11 mouse cellular contexts compared by ENCODE assay signal in the genomic region with DNA sequence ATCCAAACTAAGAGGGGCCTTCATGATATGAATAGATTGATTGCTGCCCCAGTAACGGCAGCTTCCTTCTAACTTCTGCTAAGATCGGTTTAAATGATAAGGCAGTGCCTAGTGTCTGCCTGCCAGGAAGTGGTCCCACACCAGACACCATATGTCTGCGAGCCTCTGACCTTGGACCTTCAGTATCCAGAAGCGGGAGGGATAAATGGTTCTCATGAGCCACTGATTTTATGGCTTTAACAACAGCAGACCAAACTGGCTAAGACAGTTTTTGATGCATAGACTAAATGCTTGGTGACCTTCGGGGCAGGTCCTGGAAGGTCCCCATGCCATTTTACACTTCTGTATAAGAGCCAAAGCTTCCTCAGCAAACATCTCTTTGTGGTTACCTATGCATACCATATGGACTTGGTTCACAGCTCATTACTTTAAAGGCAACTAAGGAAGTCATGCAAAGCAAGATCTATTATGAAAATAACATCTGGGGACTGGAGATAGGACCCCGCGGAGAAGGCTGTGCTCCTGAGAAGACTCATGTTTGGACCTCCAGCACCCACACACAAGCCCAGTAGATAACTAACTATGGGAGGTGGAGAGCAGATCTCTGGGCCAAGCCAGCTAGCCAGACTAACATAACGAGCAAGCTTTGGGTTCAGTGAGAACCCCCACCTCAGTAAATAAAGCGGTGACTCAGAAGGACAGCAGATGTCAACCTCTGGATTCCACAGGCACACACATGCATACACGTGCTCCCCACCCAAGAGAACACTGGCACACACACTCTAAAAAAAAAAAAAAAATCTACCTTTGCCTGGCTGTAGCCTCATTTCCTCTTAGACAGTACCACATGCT. TPM values are rescaled to one million over a fixed set of nuclear protein-coding genes. Genes with fewer than 3 reads are reported as not detected.
DNase-seq lines count a peak whose midpoint lies in the region; ATAC-seq and TF ChIP-seq lines count a peak whose summit lies in the region.
"Had no signal": no experiment of that assay in that cellular context is flagged by ENCODE, and none has a peak within 500 bp of the region (broad histone marks: within the 10 kb centered on the region; RNA-seq: fewer than 3 reads in every experiment).

No protein-coding gene starts in this region.

- peaks cover 13% of the 10 kb centered on the region for H3K4me1 ChIP-seq in hindbrain, embryonic 13.5 days (replicated peaks)
- H3K4me1 ChIP-seq in hindbrain, postnatal 0 days (ENCODE audit: insufficient read depth, low read length), result no peaks in the 10 kb centered on the region
- H3K4me1 ChIP-seq in intestine, embryonic 16.5 days (ENCODE audit: control insufficient read depth, insufficient read depth, low read length), result peaks cover 17% of the 10 kb centered on the region
- peaks cover 41% of the 10 kb centered on the region for H3K4me1 ChIP-seq in heart, embryonic 12.5 days (replicated peaks)

- H3K4me3 ChIP-seq in hindbrain, embryonic 13.5 days, result no peak overlapping the region
- no peak overlapping the region for H3K4me3 ChIP-seq in hindbrain, postnatal 0 days (ENCODE audit: low read length)
- no peak overlapping the region for H3K4me3 ChIP-seq in intestine, embryonic 16.5 days (ENCODE audit: low read length)
- no peak overlapping the region for H3K4me3 ChIP-seq in heart, embryonic 12.5 days
- H3K4me3 ChIP-seq: neural tube, embryonic 12.5 days had no signal

- no peaks in the 10 kb centered on the region for H3K9me3 ChIP-seq in hindbrain, embryonic 13.5 days
- no peaks in the 10 kb centered on the region for H3K9me3 ChIP-seq in hindbrain, postnatal 0 days (ENCODE audit: low read length)
- H3K9me3 ChIP-seq in intestine, embryonic 16.5 days (ENCODE audit: control insufficient read depth, low read length), result no peaks in the 10 kb centered on the region
- peaks cover 2% of the 10 kb centered on the region; the same call in 1 of the 2 replicates for H3K9me3 ChIP-seq in heart, embryonic 12.5 days (replicated peaks)
- H3K9me3 ChIP-seq: neural tube, embryonic 12.5 days had no signal

- no peak overlapping the region for H3K9ac ChIP-seq in hindbrain, embryonic 13.5 days
- H3K9ac ChIP-seq in hindbrain, postnatal 0 days (replicated peaks; ENCODE audit: low read length), result no peak overlapping the region
- no peak overlapping the region for H3K9ac ChIP-seq in intestine, embryonic 16.5 days (ENCODE audit: low read depth, low read length)
- no peak overlapping the region for H3K9ac ChIP-seq in heart, embryonic 12.5 days
- H3K9ac ChIP-seq: neural tube, embryonic 12.5 days had no signal

- DNase-seq in hindbrain, postnatal 0 days (ENCODE audit: low spot score), result no peak
- peak; percentile 40 for DNase-seq in NIH3T3 (ENCODE audit: low read depth)
- DNase-seq in neural tube, embryonic 10.5 days (ENCODE audit: extremely low spot score, low spot score), result peak; percentile 40
- DNase-seq in cerebellum, postnatal 10 days, result no peak
- no peak for DNase-seq in adrenal gland, postnatal 14 days
- DNase-seq: kidney, postnatal 14 days had no signal

- ATAC-seq in hindbrain, embryonic 13.5 days (ENCODE audit: low FRiP score), result no peak
- ATAC-seq in hindbrain, postnatal 0 days, result no peak
- no peak for ATAC-seq in intestine, embryonic 16.5 days
- ATAC-seq in heart, embryonic 12.5 days (ENCODE audit: insufficient number of reproducible peaks, low FRiP score), result no peak
- ATAC-seq: Patski had no signal

- H3K27me3 ChIP-seq in hindbrain, embryonic 13.5 days, result no peaks in the 10 kb centered on the region
- H3K27me3 ChIP-seq in hindbrain, postnatal 0 days (ENCODE audit: insufficient read depth, low read length), result no peaks in the 10 kb centered on the region
- no peaks in the 10 kb centered on the region for H3K27me3 ChIP-seq in intestine, embryonic 16.5 days (replicated peaks; ENCODE audit: control insufficient read depth, insufficient read depth, low read length)
- H3K27me3 ChIP-seq in heart, embryonic 12.5 days (replicated peaks), result no peaks in the 10 kb centered on the region
- H3K27me3 ChIP-seq: neural tube, embryonic 12.5 days; Patski had no signal

- H3K4me2 ChIP-seq in hindbrain, embryonic 13.5 days, result no peak overlapping the region
- H3K4me2 ChIP-seq in hindbrain, postnatal 0 days (ENCODE audit: low read depth, low read length), result no peak overlapping the region
- no peak overlapping the region for H3K4me2 ChIP-seq in intestine, embryonic 16.5 days (ENCODE audit: low read depth, low read length)
- no peak overlapping the region for H3K4me2 ChIP-seq in heart, embryonic 12.5 days
- H3K4me2 ChIP-seq: neural tube, embryonic 12.5 days had no signal

- no peak for TF ChIP-seq CTCF in hindbrain, postnatal 0 days (IDR thresholded peaks at IDR 0.05; ENCODE audit: low read depth)

- H3K36me3 ChIP-seq in hindbrain, embryonic 13.5 days, result no peaks in the 10 kb centered on the region
- no peaks in the 10 kb centered on the region for H3K36me3 ChIP-seq in hindbrain, postnatal 0 days (ENCODE audit: insufficient read depth, low read length)
- H3K36me3 ChIP-seq in intestine, embryonic 16.5 days (ENCODE audit: control insufficient read depth, insufficient read depth, low read length), result no peaks in the 10 kb centered on the region
- H3K36me3 ChIP-seq in heart, embryonic 12.5 days, result 0 out of 2 replicates have a peak, but pooled peaks cover 5% of the 10 kb centered on the region
- H3K36me3 ChIP-seq: neural tube, embryonic 12.5 days had no signal

- 0 out of 2 replicates have a peak overlapping the region, but pooled peaks have one; percentile 30 for H3K27ac ChIP-seq in hindbrain, embryonic 13.5 days
- H3K27ac ChIP-seq in hindbrain, postnatal 0 days, result no peak overlapping the region
- peak overlapping the region; percentile 27; the same call in 1 of the 2 replicates for H3K27ac ChIP-seq in intestine, embryonic 16.5 days (ENCODE audit: low read length)
- no peak overlapping the region for H3K27ac ChIP-seq in heart, embryonic 12.5 days (ENCODE audit: poor library complexity, severe bottlenecking)
- H3K27ac ChIP-seq: neural tube, embryonic 12.5 days had no signal

- whole genome bisulfite sequencing in hindbrain, embryonic 13.5 days, result 79% methylated on average over 10 of the region's 10 CpGs
- 74% methylated on average over 10 of the region's 10 CpGs for WGBS in hindbrain, postnatal 0 days
- WGBS in intestine, embryonic 16.5 days, result 44% methylated on average over 10 of the region's 10 CpGs
- WGBS in heart, embryonic 12.5 days, result 61% methylated on average over 10 of the region's 10 CpGs

RNA-seq across cellular contexts. Expression of a gene that starts 26.5 kb away (rescaled TPM):
- polyA plus RNA-seq in hindbrain, embryonic 13.5 days (2015; fragmentation: Nextera tagmentation; extraction: Ambion mirVana), result 20.7 and 21.9 TPM in 2 replicates
- 20.1 and 24.1 TPM in 2 replicates for total RNA-seq in hindbrain, postnatal 0 days (2014; rRNA removed)
- polyA plus RNA-seq in hindbrain, postnatal 0 days (2015; fragmentation: Nextera tagmentation; extraction: Ambion mirVana), result 31.0 and 32.1 TPM in 2 replicates
- 19.0 and 21.1 TPM in 2 replicates for polyA plus RNA-seq in intestine, embryonic 16.5 days (2015; fragmentation: Nextera tagmentation; extraction: Ambion mirVana)
- total RNA-seq in adrenal gland, postnatal 14 days (2021), result 53.0 and 66.5 TPM in 2 replicates
- 21.4 and 23.8 TPM in 2 replicates for polyA plus RNA-seq in heart, embryonic 12.5 days (2016; fragmentation: Nextera tagmentation; extraction: Ambion mirVana)

RNA-seq across cellular contexts. Expression of a gene that starts 36.8 kb away (rescaled TPM):
- polyA plus RNA-seq in hindbrain, embryonic 13.5 days (2015; fragmentation: Nextera tagmentation; extraction: Ambion mirVana), result 38.1 and 38.2 TPM in 2 replicates
- total RNA-seq in hindbrain, postnatal 0 days (2014; rRNA removed), result 49.3 and 52.9 TPM in 2 replicates
- polyA plus RNA-seq in hindbrain, postnatal 0 days (2015; fragmentation: Nextera tagmentation; extraction: Ambion mirVana), result 28.2 and 31.9 TPM in 2 replicates
- 30.4 and 32.5 TPM in 2 replicates for polyA plus RNA-seq in intestine, embryonic 16.5 days (2015; fragmentation: Nextera tagmentation; extraction: Ambion mirVana)
- total RNA-seq in adrenal gland, postnatal 14 days (2021), result 46.8 and 48.1 TPM in 2 replicates
- polyA plus RNA-seq in heart, embryonic 12.5 days (2016; fragmentation: Nextera tagmentation; extraction: Ambion mirVana), result 37.4 and 40.4 TPM in 2 replicates

Comparison
In these comparisons a context has a peak if more than half of its experiments do, and no peak if none do; other contexts are left out.
1. H3K27ac ChIP-seq: peak in hindbrain, embryonic 13.5 days (single experiment) and intestine, embryonic 16.5 days (single experiment); none in hindbrain, postnatal 0 days (single experiment) and heart, embryonic 12.5 days (single experiment).
2. DNase-seq: peak in NIH3T3 (single experiment) and neural tube, embryonic 10.5 days (single experiment); none in hindbrain, postnatal 0 days (single experiment), cerebellum, postnatal 10 days (0 of 2) and adrenal gland, postnatal 14 days (single experiment).